Comparison of ENCODE assay signal across 12 mouse cellular contexts in genomic region chr13:113880564-113881171, GRCm38 (mm10).
DNase-seq lines count a peak whose midpoint lies in the region; ATAC-seq lines count a peak whose summit lies in the region.
"Had no signal": no experiment of that assay in that cellular context is flagged by ENCODE, and none has a peak within 500 bp of the region (broad histone marks: within the 10 kb centered on the region; RNA-seq: fewer than 3 reads in every experiment).

No protein-coding gene starts in this region.

- H3K4me1 ChIP-seq in heart, embryonic 10.5 days, result peaks cover 27% of the 10 kb centered on the region
- peaks cover 39% of the 10 kb centered on the region for H3K4me1 ChIP-seq in embryonic facial prominence, embryonic 10.5 days
- H3K4me1 ChIP-seq in hindbrain, embryonic 14.5 days (replicated peaks; ENCODE audit: control insufficient read depth, insufficient read depth, low read length), result peaks cover 32% of the 10 kb centered on the region
- peaks cover 33% of the 10 kb centered on the region for H3K4me1 ChIP-seq in midbrain, embryonic 14.5 days (ENCODE audit: control insufficient read depth, insufficient read depth, low read length)

- no peaks in the 10 kb centered on the region for H3K9me3 ChIP-seq in heart, embryonic 10.5 days
- H3K9me3 ChIP-seq in embryonic facial prominence, embryonic 10.5 days, result no peaks in the 10 kb centered on the region
- H3K9me3 ChIP-seq in hindbrain, embryonic 14.5 days (ENCODE audit: control insufficient read depth, low read length), result no peaks in the 10 kb centered on the region
- no peaks in the 10 kb centered on the region for H3K9me3 ChIP-seq in midbrain, embryonic 14.5 days (ENCODE audit: control insufficient read depth, low read length)

- no peak for ATAC-seq in hindbrain, embryonic 14.5 days (ENCODE audit: low FRiP score)
- no peak for ATAC-seq in midbrain, embryonic 14.5 days (ENCODE audit: low FRiP score, low TSS enrichment)
- ATAC-seq in monocyte, adult 5-6 weeks (replicated peaks; ENCODE audit: insufficient number of reproducible peaks, low FRiP score, low TSS enrichment, poor library complexity, severe bottlenecking), result no peak

- H3K27ac ChIP-seq in heart, embryonic 10.5 days, result peak overlapping the region; percentile 47
- H3K27ac ChIP-seq in embryonic facial prominence, embryonic 10.5 days (replicated peaks), result peak overlapping the region; percentile 57
- H3K27ac ChIP-seq in hindbrain, embryonic 14.5 days, result no peak overlapping the region
- H3K27ac ChIP-seq in midbrain, embryonic 14.5 days (replicated peaks; ENCODE audit: low read depth, low read length), result no peak overlapping the region

- no peak overlapping the region for H3K9ac ChIP-seq in hindbrain, embryonic 14.5 days
- H3K9ac ChIP-seq in midbrain, embryonic 14.5 days (replicated peaks; ENCODE audit: low read length), result no peak overlapping the region

- peak overlapping the region; percentile 46 for H3K4me3 ChIP-seq in heart, embryonic 10.5 days
- H3K4me3 ChIP-seq in embryonic facial prominence, embryonic 10.5 days, result peak overlapping the region; percentile 30
- H3K4me3 ChIP-seq in hindbrain, embryonic 14.5 days (replicated peaks; ENCODE audit: low read length), result no peak overlapping the region
- H3K4me3 ChIP-seq in midbrain, embryonic 14.5 days (replicated peaks; ENCODE audit: low read depth, low read length), result no peak overlapping the region

- peak overlapping the region; percentile 29 for H3K4me2 ChIP-seq in hindbrain, embryonic 14.5 days (replicated peaks)
- H3K4me2 ChIP-seq in midbrain, embryonic 14.5 days (ENCODE audit: low read length), result peak overlapping the region; percentile 41

- no peaks in the 10 kb centered on the region for H3K36me3 ChIP-seq in heart, embryonic 10.5 days
- no peaks in the 10 kb centered on the region for H3K36me3 ChIP-seq in embryonic facial prominence, embryonic 10.5 days (replicated peaks)
- H3K36me3 ChIP-seq in hindbrain, embryonic 14.5 days (replicated peaks; ENCODE audit: control insufficient read depth, insufficient read depth), result no peaks in the 10 kb centered on the region
- H3K36me3 ChIP-seq in midbrain, embryonic 14.5 days (ENCODE audit: control insufficient read depth, insufficient read depth, low read length), result no peaks in the 10 kb centered on the region

- 12% methylated on average over 19 of the region's 19 CpGs for WGBS in heart, embryonic 10.5 days
- 19% methylated on average over 19 of the region's 19 CpGs for WGBS in embryonic facial prominence, embryonic 10.5 days
- WGBS in hindbrain, embryonic 14.5 days, result 16% methylated on average over 19 of the region's 19 CpGs
- 9% methylated on average over 19 of the region's 19 CpGs for WGBS in midbrain, embryonic 14.5 days

- DNase-seq in heart, embryonic 10.5 days (ENCODE audit: low spot score), result peak; percentile 72
- no peak for DNase-seq in heart, postnatal 36 days
- peak; percentile 26 for DNase-seq in embryonic facial prominence, embryonic 10.5 days (ENCODE audit: low spot score)
- no peak for DNase-seq in hindbrain, embryonic 14.5 days (ENCODE audit: low spot score)
- peak; percentile 43 for DNase-seq in midbrain, embryonic 14.5 days
- DNase-seq in thymus, postnatal 10 days (ENCODE audit: low spot score in 2 of 2), result no peak
- DNase-seq in spleen, adult 18-20 months, result no peak
- DNase-seq: cerebellum, adult 8-10 months; lung, postnatal 4 days; right cerebral cortex, adult 18-20 months; thymus, postnatal 14 days had no signal

- intact Hi-C loops in heart, postnatal 36 days (cut with DNase I), result loop anchor here (5.0 kb wide), 1 partner anchor 197 kb away; no protein-coding TSS in a partner anchor

- H3K27me3 ChIP-seq in heart, embryonic 10.5 days (ENCODE audit: insufficient read depth, poor library complexity, severe bottlenecking), result no peaks in the 10 kb centered on the region
- no peaks in the 10 kb centered on the region for H3K27me3 ChIP-seq in embryonic facial prominence, embryonic 10.5 days (replicated peaks; ENCODE audit: low read depth, poor library complexity, severe bottlenecking)
- no peaks in the 10 kb centered on the region for H3K27me3 ChIP-seq in hindbrain, embryonic 14.5 days (ENCODE audit: control insufficient read depth, insufficient read depth, low read length)
- H3K27me3 ChIP-seq in midbrain, embryonic 14.5 days (ENCODE audit: control insufficient read depth, insufficient read depth, low read length), result no peaks in the 10 kb centered on the region

Comparison
In these comparisons a context has a peak if more than half of its experiments do, and no peak if none do; other contexts are left out.
1. DNase-seq: peak in heart, embryonic 10.5 days (single experiment), embryonic facial prominence, embryonic 10.5 days (single experiment) and midbrain, embryonic 14.5 days (single experiment); none in heart, postnatal 36 days (0 of 2), hindbrain, embryonic 14.5 days (single experiment), thymus, postnatal 10 days (0 of 2) and spleen, adult 18-20 months (0 of 2).
2. H3K27ac ChIP-seq: peak in heart, embryonic 10.5 days (single experiment) and embryonic facial prominence, embryonic 10.5 days (single experiment); none in hindbrain, embryonic 14.5 days (single experiment) and midbrain, embryonic 14.5 days (single experiment).
3. H3K4me3 ChIP-seq: peak in heart, embryonic 10.5 days (single experiment) and embryonic facial prominence, embryonic 10.5 days (single experiment); none in hindbrain, embryonic 14.5 days (single experiment) and midbrain, embryonic 14.5 days (single experiment).